ENCODE assay signal across 13 mouse cellular contexts in genomic region chr7:31140302-31140701, GRCm38 (mm10). TPM values are rescaled to one million over a fixed set of nuclear protein-coding genes. Genes with fewer than 3 reads are reported as not detected.
DNase-seq lines count a peak whose midpoint lies in the region; ATAC-seq lines count a peak whose summit lies in the region.
"Had no signal": no experiment of that assay in that cellular context is flagged by ENCODE, and none has a peak within 500 bp of the region (broad histone marks: within the 10 kb centered on the region; RNA-seq: fewer than 3 reads in every experiment).

No protein-coding gene starts in this region.

- peak; percentile 1 for DNase-seq in cerebellum, adult 9-10 months
- DNase-seq in cerebellum, postnatal 36 days = no peak
- no peak for DNase-seq in heart, postnatal 25 days (ENCODE audit: low spot score)
- DNase-seq in heart, adult 8-10 months (ENCODE audit: low spot score) = no peak

- peak overlapping the region; percentile 53; the same call in 1 of the 2 replicates for H3K27ac ChIP-seq in heart, embryonic 12.5 days (ENCODE audit: poor library complexity, severe bottlenecking)
- H3K27ac ChIP-seq in heart, embryonic 16.5 days (ENCODE audit: low read length) = peak overlapping the region; percentile 66
- H3K27ac ChIP-seq: embryonic facial prominence, embryonic 10.5 days; forebrain, embryonic 13.5 days had no signal

- WGBS in heart, embryonic 12.5 days = 20% methylated on average over 4 of the region's 4 CpGs
- WGBS in heart, embryonic 16.5 days = 38% methylated on average over 4 of the region's 4 CpGs

- peaks cover 90% of the 10 kb centered on the region for H3K36me3 ChIP-seq in heart, embryonic 12.5 days
- H3K36me3 ChIP-seq in heart, embryonic 16.5 days (ENCODE audit: control insufficient read depth, insufficient read depth) = peaks cover 73% of the 10 kb centered on the region

- H3K4me1 ChIP-seq in heart, embryonic 12.5 days (replicated peaks) = peaks cover 24% of the 10 kb centered on the region
- peaks cover 7% of the 10 kb centered on the region for H3K4me1 ChIP-seq in heart, embryonic 16.5 days (ENCODE audit: control insufficient read depth, insufficient read depth, low read length)
- H3K4me1 ChIP-seq: embryonic facial prominence, embryonic 10.5 days; forebrain, embryonic 13.5 days had no signal

- no peak overlapping the region for H3K4me2 ChIP-seq in heart, embryonic 12.5 days
- H3K4me2 ChIP-seq in heart, embryonic 16.5 days (ENCODE audit: low read depth, low read length) = no peak overlapping the region
- H3K4me2 ChIP-seq: forebrain, embryonic 13.5 days had no signal

- H3K27me3 ChIP-seq in heart, embryonic 12.5 days (replicated peaks) = no peaks in the 10 kb centered on the region
- no peaks in the 10 kb centered on the region for H3K27me3 ChIP-seq in heart, embryonic 16.5 days (ENCODE audit: control insufficient read depth, insufficient read depth, low read length)
- H3K27me3 ChIP-seq: CH12.LX; forebrain, embryonic 13.5 days; Patski had no signal

- H3K9ac ChIP-seq in heart, embryonic 12.5 days = no peak overlapping the region
- H3K9ac ChIP-seq in heart, embryonic 16.5 days (ENCODE audit: low read length) = no peak overlapping the region
- H3K9ac ChIP-seq: forebrain, embryonic 13.5 days; forebrain, postnatal 0 days had no signal

- ATAC-seq in heart, embryonic 12.5 days (ENCODE audit: insufficient number of reproducible peaks, low FRiP score) = peak; percentile 41; the same call in 1 of the 2 replicates
- peak; percentile 62 for ATAC-seq in heart, embryonic 16.5 days (replicated peaks; ENCODE audit: extremely low read depth, insufficient read depth, low FRiP score)
- 0 out of 2 replicates have a peak, but pooled peaks have one; percentile 30 for ATAC-seq in megakaryocyte-erythroid progenitor cell, adult 5-6 weeks (replicated peaks; ENCODE audit: low FRiP score, low TSS enrichment, poor library complexity, severe bottlenecking)

- no peak overlapping the region for H3K4me3 ChIP-seq in heart, embryonic 12.5 days
- H3K4me3 ChIP-seq in heart, embryonic 16.5 days (ENCODE audit: low read length) = no peak overlapping the region
- H3K4me3 ChIP-seq: embryonic facial prominence, embryonic 10.5 days; forebrain, embryonic 13.5 days had no signal

- intact Hi-C loops in heart, postnatal 25 days (cut with DNase I) = no loop called here

- H3K9me3 ChIP-seq in heart, embryonic 12.5 days (replicated peaks) = no peaks in the 10 kb centered on the region
- no peaks in the 10 kb centered on the region for H3K9me3 ChIP-seq in heart, embryonic 16.5 days (replicated peaks; ENCODE audit: control insufficient read depth, low read length)
- H3K9me3 ChIP-seq: embryonic facial prominence, embryonic 10.5 days; forebrain, embryonic 13.5 days had no signal

RNA-seq across cellular contexts. Expression of gene Scn1b, which starts 13.5 kb away (rescaled TPM):
- 5.3 and 5.7 TPM in 2 replicates for polyA plus RNA-seq in heart, embryonic 12.5 days (2016; fragmentation: Nextera tagmentation; extraction: Ambion mirVana)
- 10 to 100 TPM; 21.2 to 21.8 TPM for total RNA-seq in heart, postnatal 25 days (2021)
- polyA plus RNA-seq in heart, embryonic 16.5 days (2015; fragmentation: Nextera tagmentation; extraction: Ambion mirVana) = 2.8 and 3.5 TPM in 2 replicates
- 10 to 100 TPM; 36.1 to 54.8 (median 38.3) TPM for total RNA-seq in heart, adult 8-10 months (2022)
- total RNA-seq in megakaryocyte-erythroid progenitor cell, adult 5-6 weeks (2014; fragmentation: Nextera tagmentation) = 0.64 TPM in 1 of 2 replicates, not detected in the other
- 1.4 TPM in 1 of 2 replicates, not detected in the other for total RNA-seq in megakaryocyte-erythroid progenitor cell, adult 5-6 weeks (2017)
- polyA plus RNA-seq: activated CD4-positive, CD25-positive, alpha-beta regulatory T cell, adult 4 months had no signal

RNA-seq across cellular contexts. Expression of gene Gramd1a, which starts 15.4 kb away (rescaled TPM):
- polyA plus RNA-seq in heart, embryonic 12.5 days (2016; fragmentation: Nextera tagmentation; extraction: Ambion mirVana) = 63.4 and 64.6 TPM in 2 replicates
- 10 to 100 TPM; 25.7 to 30.0 TPM for total RNA-seq in heart, postnatal 25 days (2021)
- 53.1 and 58.0 TPM in 2 replicates for polyA plus RNA-seq in heart, embryonic 16.5 days (2015; fragmentation: Nextera tagmentation; extraction: Ambion mirVana)
- 10 to 100 TPM; 26.6 to 42.2 (median 33.0) TPM for total RNA-seq in heart, adult 8-10 months (2022)
- 75.2 and 78.4 TPM in 2 replicates for total RNA-seq in megakaryocyte-erythroid progenitor cell, adult 5-6 weeks (2014; fragmentation: Nextera tagmentation)
- total RNA-seq in megakaryocyte-erythroid progenitor cell, adult 5-6 weeks (2017) = 19.2 and 29.6 TPM in 2 replicates

RNA-seq across cellular contexts. Expression of gene Hpn, which starts 25.2 kb away (rescaled TPM):
- polyA plus RNA-seq in heart, embryonic 12.5 days (2016; fragmentation: Nextera tagmentation; extraction: Ambion mirVana) = 1.9 and 2.0 TPM in 2 replicates
- total RNA-seq in heart, postnatal 25 days (2021) = 1 to 10 TPM; 2.1 to 3.4 TPM
- polyA plus RNA-seq in heart, embryonic 16.5 days (2015; fragmentation: Nextera tagmentation; extraction: Ambion mirVana) = 2.6 and 3.1 TPM in 2 replicates
- total RNA-seq in heart, adult 8-10 months (2022) = 1 to 10 TPM; 2.2 to 3.7 (median 2.6) TPM
- 103 and 201 TPM in 2 replicates for total RNA-seq in megakaryocyte-erythroid progenitor cell, adult 5-6 weeks (2014; fragmentation: Nextera tagmentation)
- total RNA-seq in megakaryocyte-erythroid progenitor cell, adult 5-6 weeks (2017) = 28.3 and 32.3 TPM in 2 replicates
- polyA plus RNA-seq: forebrain, embryonic 13.5 days had no signal

Comparison
In these comparisons a context has a peak if more than half of its experiments do, and no peak if none do; other contexts are left out.
1. RNA of gene Scn1b, which starts 13.5 kb away (total RNA-seq): 36.1 to 54.8 TPM in heart, adult 8-10 months and 21.2 to 21.8 TPM in heart, postnatal 25 days; 0.64 to 1.4 TPM in megakaryocyte-erythroid progenitor cell, adult 5-6 weeks; every median in the first group is over 4 times any median in the second.
2. RNA of gene Hpn, which starts 25.2 kb away (total RNA-seq): 28.3 to 201 TPM in megakaryocyte-erythroid progenitor cell, adult 5-6 weeks; 2.1 to 3.4 TPM in heart, postnatal 25 days and 2.2 to 3.7 TPM in heart, adult 8-10 months; every median in the first group is over 4 times any median in the second.
3. Peak in every context shown above with its lines, with median percentiles within 50 percentile points of each other: ATAC-seq.